In genomic region chr7:72391323-72391722, GRCm38 (mm10) we compare ENCODE assay signal across 8 mouse cellular contexts.
DNase-seq lines count a peak whose midpoint lies in the region; ATAC-seq and TF ChIP-seq lines count a peak whose summit lies in the region.

No protein-coding gene starts in this region.

- TF ChIP-seq POLR2A in heart, adult 2 months (IDR thresholded peaks at IDR 0.05; ENCODE audit: insufficient read depth, low read depth, low read length): no peak

- 33% methylated on average over 7 of the region's 7 CpGs for WGBS in heart, adult 2 months
- WGBS in forebrain, embryonic 14.5 days: 34% methylated on average over 7 of the region's 7 CpGs
- 41% methylated on average over 7 of the region's 7 CpGs for WGBS in midbrain, embryonic 13.5 days

- no peaks in the 10 kb centered on the region for H3K9me3 ChIP-seq in forebrain, embryonic 14.5 days (replicated peaks; ENCODE audit: control insufficient read depth, low read length)
- no peaks in the 10 kb centered on the region for H3K9me3 ChIP-seq in midbrain, embryonic 13.5 days

- TF ChIP-seq CTCF in heart, adult 2 months (IDR thresholded peaks at IDR 0.05): peak; percentile 67

- no peak overlapping the region for H3K27ac ChIP-seq in heart, adult 2 months
- no peak overlapping the region for H3K27ac ChIP-seq in forebrain, embryonic 14.5 days (ENCODE audit: low read depth, low read length)
- H3K27ac ChIP-seq in midbrain, embryonic 13.5 days: no peak overlapping the region

- H3K36me3 ChIP-seq in heart, adult 2 months (ENCODE audit: control insufficient read depth, insufficient read depth, low read length): no peaks in the 10 kb centered on the region
- H3K36me3 ChIP-seq in forebrain, embryonic 14.5 days (ENCODE audit: control insufficient read depth, insufficient read depth, low read length): no peaks in the 10 kb centered on the region
- no peaks in the 10 kb centered on the region for H3K36me3 ChIP-seq in midbrain, embryonic 13.5 days

- no peaks in the 10 kb centered on the region for H3K27me3 ChIP-seq in heart, adult 2 months (ENCODE audit: control insufficient read depth, insufficient read depth, low read length)
- no peaks in the 10 kb centered on the region for H3K27me3 ChIP-seq in forebrain, embryonic 14.5 days (replicated peaks; ENCODE audit: control insufficient read depth, insufficient read depth, low read length)
- no peaks in the 10 kb centered on the region for H3K27me3 ChIP-seq in midbrain, embryonic 13.5 days

- ATAC-seq in forebrain, embryonic 14.5 days: peak; percentile 48; the same call in 1 of the 2 replicates
- peak; percentile 69; the same call in 1 of the 2 replicates for ATAC-seq in midbrain, embryonic 13.5 days

- no peaks in the 10 kb centered on the region for H3K79me2 ChIP-seq in heart, adult 2 months (replicated peaks; ENCODE audit: control insufficient read depth, insufficient read depth, low read length)

- no peak for DNase-seq in heart, adult 2 months
- DNase-seq in heart, adult 9 months (ENCODE audit: low spot score in 2 of 2): no peak
- peak; percentile 1 to 2 for DNase-seq in spleen, postnatal 36 days (ENCODE audit: low spot score in 2 of 2)
- no peak for DNase-seq in spleen, adult 12 weeks (ENCODE audit: low spot score)
- DNase-seq in forebrain, embryonic 14.5 days (ENCODE audit: low spot score): peak; percentile 74
- DNase-seq in T-cell, adult 2 months (ENCODE audit: low spot score): no peak
- no peak for DNase-seq in left cerebral cortex, postnatal 10 days (ENCODE audit: extremely low spot score in 1 of 2, low spot score in 2 of 2)

- no peak overlapping the region for H3K4me2 ChIP-seq in forebrain, embryonic 14.5 days (ENCODE audit: low read length)
- H3K4me2 ChIP-seq in midbrain, embryonic 13.5 days (replicated peaks): no peak overlapping the region

- H3K4me1 ChIP-seq in heart, adult 2 months (ENCODE audit: control insufficient read depth, insufficient read depth, low read length): no peaks in the 10 kb centered on the region
- H3K4me1 ChIP-seq in forebrain, embryonic 14.5 days (ENCODE audit: control insufficient read depth, insufficient read depth, low read length): no peaks in the 10 kb centered on the region
- no peaks in the 10 kb centered on the region for H3K4me1 ChIP-seq in midbrain, embryonic 13.5 days (replicated peaks)

- intact Hi-C loops in heart, adult 2 months (cut with DNase I): no loop called here
- intact Hi-C loops in left cerebral cortex, postnatal 10 days (cut with DNase I): no loop called here

- TF ChIP-seq EP300 in heart, adult 2 months (IDR thresholded peaks at IDR 0.05; ENCODE audit: insufficient read depth, low read depth, low read length): no peak

- no peak overlapping the region for H3K4me3 ChIP-seq in heart, adult 2 months
- H3K4me3 ChIP-seq in forebrain, embryonic 14.5 days (ENCODE audit: low read depth, low read length): no peak overlapping the region
- H3K4me3 ChIP-seq in midbrain, embryonic 13.5 days (replicated peaks): no peak overlapping the region

- no peak overlapping the region for H3K9ac ChIP-seq in heart, adult 2 months (ENCODE audit: low read depth, low read length)
- H3K9ac ChIP-seq in forebrain, embryonic 14.5 days (ENCODE audit: low read length): no peak overlapping the region
- no peak overlapping the region for H3K9ac ChIP-seq in midbrain, embryonic 13.5 days (replicated peaks)

Comparison
In these comparisons a context has a peak if more than half of its experiments do, and no peak if none do; other contexts are left out.
1. DNase-seq: peak in spleen, postnatal 36 days (2 of 2) and forebrain, embryonic 14.5 days (single experiment); none in heart, adult 2 months (0 of 2), heart, adult 9 months (0 of 2), spleen, adult 12 weeks (single experiment), T-cell, adult 2 months (single experiment) and left cerebral cortex, postnatal 10 days (0 of 2).